Comparison of ENCODE assay signal across 12 mouse cellular contexts in the genomic region with DNA sequence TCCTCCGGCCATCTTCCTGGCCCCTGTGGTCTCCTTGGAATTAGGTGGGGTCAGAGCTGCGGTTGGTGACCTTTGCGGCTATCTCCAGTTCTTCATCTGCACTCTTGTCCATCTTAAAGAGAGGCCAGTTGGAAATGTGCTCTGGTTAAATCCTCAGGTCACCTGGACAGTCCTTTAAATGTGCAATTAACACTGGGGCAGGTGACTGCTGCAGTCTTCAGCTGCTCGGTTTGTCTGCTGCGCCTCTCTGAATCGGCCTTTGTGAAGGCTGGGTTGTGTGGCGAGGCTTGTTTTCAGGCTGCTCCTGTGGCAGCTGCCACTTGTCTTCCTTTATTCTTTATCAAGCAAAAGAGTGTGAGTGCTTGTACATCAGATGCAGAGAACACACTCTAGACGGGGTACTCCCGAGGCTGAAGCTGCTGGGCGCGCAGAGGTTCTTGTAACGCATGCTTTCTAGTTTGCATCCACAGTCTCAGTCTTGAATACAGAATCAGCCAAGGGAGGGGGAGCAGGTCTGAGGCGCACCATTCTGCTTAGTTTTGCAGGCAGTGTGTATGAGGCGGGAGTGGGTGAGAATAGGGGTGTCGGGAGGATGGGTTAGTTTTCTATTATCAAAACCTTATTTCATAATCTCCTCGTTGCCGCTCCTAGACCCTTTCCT. TPM values are rescaled to one million over a fixed set of nuclear protein-coding genes. Genes with fewer than 3 reads are reported as not detected.
A peak's percentile ranks its signal among the peaks of the same experiment; 100 is the strongest.
DNase-seq lines count a peak whose midpoint lies in the region; ATAC-seq lines count a peak whose summit lies in the region.
"Had no signal": no experiment of that assay in that cellular context is flagged by ENCODE, and none has a peak within 500 bp of the region (broad histone marks: within the 10 kb centered on the region; RNA-seq: fewer than 3 reads in every experiment).

No protein-coding gene starts in this region.

- peaks cover 6% of the 10 kb centered on the region for H3K36me3 ChIP-seq in neural tube, embryonic 13.5 days
- H3K36me3 ChIP-seq in forebrain, embryonic 12.5 days (replicated peaks) = peaks cover 14% of the 10 kb centered on the region
- peaks cover 18% of the 10 kb centered on the region for H3K36me3 ChIP-seq in midbrain, embryonic 10.5 days

- H3K27me3 ChIP-seq in neural tube, embryonic 13.5 days = no peaks in the 10 kb centered on the region
- 0 out of 2 replicates have a peak, but pooled peaks cover 6% of the 10 kb centered on the region for H3K27me3 ChIP-seq in forebrain, embryonic 12.5 days
- 0 out of 2 replicates have a peak, but pooled peaks cover 12% of the 10 kb centered on the region for H3K27me3 ChIP-seq in midbrain, embryonic 10.5 days (ENCODE audit: low read depth, poor library complexity, severe bottlenecking)

- no peaks in the 10 kb centered on the region for H3K4me1 ChIP-seq in neural tube, embryonic 13.5 days (replicated peaks)
- peaks cover 10% of the 10 kb centered on the region for H3K4me1 ChIP-seq in forebrain, embryonic 12.5 days
- H3K4me1 ChIP-seq in midbrain, embryonic 10.5 days = peaks cover 9% of the 10 kb centered on the region
- H3K4me1 ChIP-seq: stomach, embryonic 15.5 days had no signal

- WGBS in neural tube, embryonic 13.5 days = 50% methylated on average over 17 of the region's 17 CpGs
- WGBS in forebrain, embryonic 12.5 days = 25% methylated on average over 17 of the region's 17 CpGs
- WGBS in midbrain, embryonic 10.5 days = 47% methylated on average over 17 of the region's 17 CpGs

- 0 out of 2 replicates have a peak, but pooled peaks have one; percentile 5 for ATAC-seq in neural tube, embryonic 13.5 days (ENCODE audit: low read depth)
- peak; percentile 86 for ATAC-seq in forebrain, embryonic 12.5 days (ENCODE audit: low FRiP score)
- no peak for ATAC-seq in megakaryocyte, adult 5-6 weeks (ENCODE audit: poor library complexity, severe bottlenecking)

- no peak overlapping the region for H3K9ac ChIP-seq in neural tube, embryonic 13.5 days
- H3K9ac ChIP-seq in forebrain, embryonic 12.5 days = 0 out of 2 replicates have a peak overlapping the region, but pooled peaks have one; percentile 27
- H3K9ac ChIP-seq: stomach, embryonic 15.5 days had no signal

- H3K4me2 ChIP-seq in neural tube, embryonic 13.5 days = no peak overlapping the region
- H3K4me2 ChIP-seq in forebrain, embryonic 12.5 days = peak overlapping the region; percentile 28
- H3K4me2 ChIP-seq: stomach, embryonic 15.5 days had no signal

- H3K4me3 ChIP-seq in neural tube, embryonic 13.5 days = no peak overlapping the region
- H3K4me3 ChIP-seq in forebrain, embryonic 12.5 days (replicated peaks) = no peak overlapping the region
- H3K4me3 ChIP-seq in midbrain, embryonic 10.5 days = no peak overlapping the region; the same call in 1 of the 2 replicates
- H3K4me3 ChIP-seq: stomach, embryonic 15.5 days had no signal

- DNase-seq in neural tube, embryonic 10.5 days (ENCODE audit: extremely low spot score, low spot score) = no peak
- DNase-seq in midbrain, embryonic 10.5 days (ENCODE audit: low spot score) = no peak
- no peak for DNase-seq in frontal cortex, postnatal 10 days (ENCODE audit: low spot score in 2 of 2)
- DNase-seq in thymus, postnatal 10 days (ENCODE audit: low spot score in 2 of 2) = no peak
- DNase-seq: cerebellum, postnatal 10 days; kidney, postnatal 4 days; thymus, adult 2 months had no signal

- H3K9me3 ChIP-seq in neural tube, embryonic 13.5 days = no peaks in the 10 kb centered on the region
- no peaks in the 10 kb centered on the region for H3K9me3 ChIP-seq in forebrain, embryonic 12.5 days
- no peaks in the 10 kb centered on the region for H3K9me3 ChIP-seq in midbrain, embryonic 10.5 days (replicated peaks)
- H3K9me3 ChIP-seq: G1E; stomach, embryonic 15.5 days had no signal

- no peak overlapping the region for H3K27ac ChIP-seq in neural tube, embryonic 13.5 days (replicated peaks)
- peak overlapping the region; percentile 80 for H3K27ac ChIP-seq in forebrain, embryonic 12.5 days
- peak overlapping the region; percentile 43 for H3K27ac ChIP-seq in midbrain, embryonic 10.5 days (replicated peaks)
- H3K27ac ChIP-seq: stomach, embryonic 15.5 days had no signal

RNA-seq across cellular contexts. Expression of a gene that starts 7.4 kb away (rescaled TPM):
- 32.7 and 37.6 TPM in 2 replicates for polyA plus RNA-seq in neural tube, embryonic 13.5 days (2015; fragmentation: Nextera tagmentation; extraction: Ambion mirVana)
- 41.2 and 42.9 TPM in 2 replicates for polyA plus RNA-seq in forebrain, embryonic 12.5 days (2016; fragmentation: Nextera tagmentation; extraction: Ambion mirVana)
- polyA plus RNA-seq in midbrain, embryonic 10.5 days (2016; fragmentation: Nextera tagmentation; extraction: Ambion mirVana) = 26.6 and 28.2 TPM in 2 replicates
- total RNA-seq in megakaryocyte, adult 5-6 weeks (2015) = 18.1 and 23.0 TPM in 2 replicates
- 12.0 and 14.0 TPM in 2 replicates for total RNA-seq in megakaryocyte, adult 5-6 weeks (2017)

RNA-seq across cellular contexts. Expression of a gene that starts 56.9 kb away (rescaled TPM):
- 49.2 and 50.5 TPM in 2 replicates for polyA plus RNA-seq in neural tube, embryonic 13.5 days (2015; fragmentation: Nextera tagmentation; extraction: Ambion mirVana)
- polyA plus RNA-seq in forebrain, embryonic 12.5 days (2016; fragmentation: Nextera tagmentation; extraction: Ambion mirVana) = 176 and 178 TPM in 2 replicates
- polyA plus RNA-seq in midbrain, embryonic 10.5 days (2016; fragmentation: Nextera tagmentation; extraction: Ambion mirVana) = 203 and 243 TPM in 2 replicates
- 115 and 152 TPM in 2 replicates for total RNA-seq in megakaryocyte, adult 5-6 weeks (2015)
- 130 and 135 TPM in 2 replicates for total RNA-seq in megakaryocyte, adult 5-6 weeks (2017)
